Mouse (Mus musculus): Measurements from ENCODE around the gene Plcb3.
"Not testable (repeated sequence)": the region's sequence is repeated elsewhere in the genome, so short reads cannot be mapped to it uniquely, and the experiment has no call there.

The Plcb3 gene

DNA sequence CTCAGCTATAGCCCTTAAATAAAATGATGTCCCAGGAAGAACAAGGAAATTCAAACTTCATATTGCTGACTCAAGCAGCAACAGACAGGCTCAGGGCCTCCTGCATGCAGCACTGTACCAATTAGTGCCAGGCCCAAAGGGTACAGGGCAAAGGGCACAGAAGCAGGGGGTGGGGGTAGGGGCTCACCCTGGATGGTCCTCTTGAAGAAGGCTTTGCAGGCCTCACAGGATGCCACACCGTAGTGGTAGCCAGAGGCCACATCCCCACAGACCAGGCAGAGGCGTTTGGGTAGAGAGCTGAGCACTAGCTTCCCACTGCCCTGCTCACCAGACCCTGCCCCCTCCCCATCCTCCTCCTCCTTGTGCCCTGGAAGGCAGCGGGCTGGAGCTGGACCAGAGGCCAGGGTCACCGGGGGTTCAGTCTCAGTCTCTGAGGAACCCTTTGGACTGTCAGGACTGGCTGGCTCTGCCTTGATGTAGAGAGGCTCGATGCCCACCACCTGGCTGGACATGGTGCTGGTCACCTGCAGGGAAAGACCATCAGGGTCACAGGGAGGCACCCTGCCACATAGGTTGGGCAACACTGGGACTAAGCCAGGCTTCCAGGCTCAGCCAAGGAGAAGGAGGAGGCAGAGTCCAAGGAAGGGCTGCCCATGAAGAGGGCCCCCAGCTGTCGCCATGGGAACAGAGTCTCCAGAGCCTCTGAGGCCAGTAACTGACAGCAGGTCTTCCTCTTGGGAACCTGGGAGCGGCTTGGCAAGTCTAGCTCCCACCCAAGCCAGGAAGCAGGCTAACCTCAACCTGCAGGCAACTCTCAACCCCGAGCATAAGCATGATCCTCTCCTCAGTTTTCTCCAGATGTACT is 56.2 kb downstream of the Plcb3 start:
- no peak for DNase-seq (ENCODE audit: low spot score)

DNA sequence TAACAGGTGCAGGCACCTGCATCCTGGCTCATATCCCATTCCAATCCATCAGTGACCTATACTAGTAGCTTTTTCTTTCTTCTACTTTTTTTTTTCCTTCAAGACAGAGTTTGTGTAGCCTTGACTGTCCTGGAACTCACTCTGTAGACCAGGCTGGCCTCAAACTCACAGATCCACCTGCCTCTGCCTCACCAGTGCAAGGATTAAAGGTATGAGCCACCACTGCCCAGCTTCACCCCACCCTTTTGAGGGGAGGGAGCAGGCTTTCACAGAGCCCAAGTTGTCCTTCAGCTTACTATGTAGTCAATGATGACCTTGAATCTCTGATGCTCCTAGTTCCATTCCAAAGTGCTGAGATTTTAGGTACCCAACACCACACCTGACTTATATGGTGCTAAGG is 56.8 kb downstream of the Plcb3 start:
- DNase-seq (ENCODE audit: low spot score): no peak

DNA sequence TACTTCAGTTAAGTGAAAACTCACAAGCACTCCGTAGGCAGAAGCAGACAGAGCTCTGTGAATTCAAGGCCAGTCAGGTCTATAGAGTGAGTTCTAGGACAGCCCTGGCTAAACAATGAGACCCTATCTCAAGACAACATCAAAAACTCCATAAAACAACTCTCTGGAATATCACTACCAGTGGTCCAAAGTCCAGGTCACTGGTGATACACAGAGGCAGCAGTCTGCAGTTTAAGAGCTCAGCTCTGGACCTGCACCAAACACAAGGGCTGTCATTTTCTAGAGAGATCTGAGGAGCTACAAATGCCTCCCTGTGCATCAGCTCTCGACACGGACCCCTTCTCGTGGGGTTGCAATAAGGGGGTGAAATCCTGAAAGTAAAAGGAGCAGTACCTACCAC is 57.9 kb downstream of the Plcb3 start:
- no peak for DNase-seq (ENCODE audit: low spot score)

DNA sequence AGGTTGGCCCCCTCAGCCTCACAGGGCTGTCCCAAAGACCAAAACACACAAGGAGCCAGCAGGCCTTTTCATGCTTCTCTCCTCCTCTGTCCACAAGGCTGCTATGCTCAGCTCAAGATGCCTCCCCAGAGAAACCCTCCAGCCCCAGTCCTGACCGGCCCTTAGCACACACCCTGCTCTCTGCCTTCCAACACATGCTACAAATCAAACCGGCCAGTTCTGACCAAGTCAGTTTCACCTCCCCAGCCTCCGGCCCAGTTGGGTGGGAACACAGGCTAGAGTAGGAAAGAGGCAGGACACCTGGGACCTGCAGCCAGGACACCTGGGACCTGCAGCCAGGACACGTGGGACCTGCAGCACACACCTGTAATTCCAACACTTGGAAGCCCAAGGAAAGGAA is 59.8 kb downstream of the Plcb3 start:
- DNase-seq (ENCODE audit: low spot score): no peak

DNA sequence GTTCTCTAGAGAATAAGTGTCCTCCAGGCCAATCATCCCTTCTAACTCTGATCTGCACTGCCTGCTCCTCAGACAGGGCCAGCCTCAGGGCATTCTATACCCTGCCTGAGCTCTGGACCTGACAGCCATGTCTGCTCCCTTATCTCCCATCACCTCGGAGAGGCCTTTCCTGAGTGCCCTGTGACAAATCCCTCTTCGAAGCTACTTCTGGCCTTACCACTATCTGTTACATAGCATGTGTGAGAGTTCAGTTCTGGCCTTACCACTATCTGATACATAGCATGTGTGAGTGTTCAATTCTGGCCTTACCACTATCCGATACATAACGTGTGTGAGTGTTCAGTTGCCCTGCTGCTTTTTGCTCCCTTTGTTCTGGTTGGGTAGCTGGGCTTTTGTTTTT is 61.0 kb downstream of the Plcb3 start:
- DNase-seq (ENCODE audit: low spot score): no peak

DNA sequence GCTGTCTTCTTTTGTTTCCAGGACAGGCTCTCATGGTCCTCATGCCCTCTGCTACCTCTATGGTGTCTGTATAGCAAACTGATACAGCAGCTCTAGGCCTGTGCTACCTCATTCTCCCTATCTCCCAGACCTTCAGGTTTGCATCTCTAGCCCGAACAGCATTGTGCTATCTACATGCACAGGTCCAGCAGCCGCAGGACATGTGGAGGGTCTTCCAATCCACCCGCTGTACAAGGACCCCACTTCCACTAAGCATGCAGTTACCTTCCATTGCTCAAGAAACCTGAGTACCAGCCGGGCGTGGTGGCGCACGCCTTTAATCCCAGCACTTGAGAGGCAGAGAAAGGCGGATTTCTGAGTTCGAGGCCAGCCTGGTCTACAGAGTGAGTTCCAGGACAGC is 61.7 kb downstream of the Plcb3 start:
- no peak for DNase-seq (ENCODE audit: low spot score)

DNA sequence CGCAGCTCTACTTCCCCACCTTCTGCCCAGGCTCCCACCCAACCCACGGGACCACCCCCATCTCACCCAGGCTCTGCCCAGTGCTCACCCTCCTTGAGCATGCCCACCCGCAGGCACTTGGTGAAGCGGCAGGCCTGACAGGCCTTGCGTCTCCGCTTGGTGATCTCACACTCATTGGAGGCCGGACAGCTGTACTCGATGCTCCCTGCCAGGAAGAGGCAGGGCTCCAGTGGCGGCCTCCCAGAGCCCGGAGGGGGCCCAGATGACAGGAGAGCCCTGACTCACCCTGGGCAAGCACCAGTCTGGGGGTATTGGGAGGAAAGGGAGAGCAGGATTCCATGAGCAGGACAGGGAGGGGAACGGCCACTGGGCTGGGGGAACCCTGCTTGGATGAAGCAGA is 62.3 kb downstream of the Plcb3 start:
- no peak for DNase-seq (ENCODE audit: low spot score)

DNA sequence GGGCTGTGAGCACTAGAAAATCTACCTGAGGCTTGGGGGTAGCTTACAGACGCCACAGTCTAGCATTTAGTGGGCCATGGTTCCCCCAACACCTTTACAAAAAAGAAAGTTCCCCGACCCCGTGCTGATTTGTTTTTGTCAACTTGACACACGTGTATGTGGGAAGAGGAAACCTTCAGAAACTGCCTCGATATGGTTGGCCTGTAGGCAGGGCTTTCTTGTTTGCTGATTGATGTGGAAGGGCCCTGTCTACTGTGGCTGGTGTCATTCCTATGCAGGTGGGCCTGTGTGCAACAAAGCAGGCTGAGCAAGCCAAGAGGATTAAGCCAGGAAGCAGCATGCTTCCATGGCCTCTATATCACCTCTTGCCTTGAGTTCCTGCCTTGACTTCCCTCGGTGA is 63.2 kb downstream of the Plcb3 start:
- no peak for DNase-seq (ENCODE audit: low spot score)

DNA sequence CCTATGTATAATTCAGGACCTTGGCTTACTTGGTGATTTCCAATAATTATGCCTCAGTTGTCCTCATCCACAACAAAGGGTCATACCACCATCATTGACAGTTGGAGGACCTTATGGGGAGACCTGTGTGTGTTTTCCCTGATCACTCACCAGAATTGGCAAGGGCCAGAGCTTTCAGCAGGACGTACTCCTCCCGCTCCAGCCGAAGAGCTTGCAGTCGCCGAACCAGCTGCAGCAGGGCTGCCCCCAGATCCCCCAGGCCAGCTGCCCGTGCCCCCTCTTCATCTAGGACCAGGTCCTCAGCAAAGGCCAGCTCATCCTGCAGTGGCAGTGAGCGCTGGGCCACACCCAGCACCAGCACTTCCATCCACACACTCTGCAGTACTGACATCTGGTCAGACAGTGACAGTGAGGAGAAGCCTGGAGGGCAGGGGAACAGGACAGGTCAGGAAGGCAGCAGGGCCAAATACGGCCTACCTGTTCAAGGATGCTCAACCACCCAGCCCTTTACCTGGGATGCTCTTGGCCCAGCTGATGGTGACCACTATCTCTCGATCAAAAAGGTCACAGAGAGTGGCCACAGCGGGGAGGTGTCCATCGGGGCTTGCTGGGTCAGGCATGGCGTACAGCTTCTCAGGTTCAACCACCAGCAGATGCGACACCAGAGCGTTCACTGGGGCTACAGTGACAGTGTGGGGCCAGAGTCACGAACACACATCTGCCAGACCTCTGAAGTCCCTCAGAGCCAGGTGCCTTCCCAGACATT is 63.9 kb downstream of the Plcb3 start:
- no peak for DNase-seq (ENCODE audit: low spot score)

DNA sequence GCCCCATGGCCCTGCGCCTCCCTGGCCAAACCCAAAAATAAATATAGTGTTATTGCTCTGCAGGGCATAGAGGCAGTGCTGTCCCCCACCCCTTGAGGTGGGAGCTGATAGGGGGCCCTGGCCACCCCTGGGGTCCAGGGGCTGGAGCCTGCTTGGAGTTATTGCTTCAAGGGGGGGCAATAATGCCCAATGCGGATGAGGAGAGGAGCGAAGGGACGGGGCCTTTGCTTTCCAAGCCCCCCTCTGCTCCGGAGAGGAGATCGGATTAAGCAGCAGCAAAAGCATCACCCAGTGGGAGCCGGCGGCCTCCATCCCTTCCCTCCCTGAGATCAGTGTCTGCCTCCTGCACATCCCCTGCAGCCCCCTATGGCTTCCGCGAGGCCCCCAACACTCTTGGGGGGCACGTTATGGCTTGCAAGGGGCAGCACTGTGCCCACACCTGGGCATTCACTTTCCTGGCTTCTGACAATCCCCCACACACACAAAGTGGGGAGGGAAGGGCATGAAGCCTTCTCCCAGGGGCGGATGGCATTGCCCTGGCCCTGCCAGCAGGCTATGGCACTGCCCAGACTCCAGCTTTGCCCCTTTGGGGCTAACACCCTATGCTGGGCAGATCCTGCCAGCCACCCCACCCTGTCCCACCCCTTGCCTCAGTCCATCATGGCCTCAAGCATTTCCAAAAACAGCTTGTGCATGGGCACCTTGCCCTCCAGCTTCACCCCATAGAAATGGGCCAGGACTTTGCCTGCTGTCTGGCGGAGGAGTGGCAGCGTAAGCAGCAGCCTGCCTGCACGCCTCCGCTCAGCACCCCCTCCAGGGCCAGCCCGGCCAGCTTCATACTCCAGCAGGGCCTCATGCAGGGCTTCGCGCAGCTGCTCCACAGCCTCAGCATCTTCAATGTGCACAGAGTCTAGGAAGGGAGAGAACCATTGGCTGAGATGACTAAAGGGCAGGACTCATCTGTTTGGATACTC is 64.9 kb downstream of the Plcb3 start:
- no peak for DNase-seq (ENCODE audit: low spot score)

DNA sequence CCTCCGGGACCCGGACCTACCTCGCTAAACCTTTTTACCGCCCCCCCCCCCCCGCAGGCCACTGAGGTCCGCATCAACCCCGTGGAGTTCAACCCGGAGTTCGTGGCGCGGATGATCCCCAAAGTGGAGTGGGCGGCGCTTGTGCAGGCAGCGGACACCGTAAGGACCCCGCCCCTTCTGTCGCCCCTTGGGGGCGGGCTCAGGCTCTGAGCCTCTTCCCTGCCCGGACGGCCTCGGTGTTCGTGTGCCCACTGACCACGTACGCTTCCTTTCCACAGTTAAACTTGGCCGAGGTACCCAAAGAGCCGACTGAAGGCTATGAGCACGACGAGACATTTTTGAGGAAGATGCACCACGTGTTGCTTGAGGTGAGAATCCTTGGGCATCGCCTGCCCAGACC is 66.0 kb downstream of the Plcb3 start:
- not testable (repeated sequence) for DNase-seq (ENCODE audit: low spot score)

DNA sequence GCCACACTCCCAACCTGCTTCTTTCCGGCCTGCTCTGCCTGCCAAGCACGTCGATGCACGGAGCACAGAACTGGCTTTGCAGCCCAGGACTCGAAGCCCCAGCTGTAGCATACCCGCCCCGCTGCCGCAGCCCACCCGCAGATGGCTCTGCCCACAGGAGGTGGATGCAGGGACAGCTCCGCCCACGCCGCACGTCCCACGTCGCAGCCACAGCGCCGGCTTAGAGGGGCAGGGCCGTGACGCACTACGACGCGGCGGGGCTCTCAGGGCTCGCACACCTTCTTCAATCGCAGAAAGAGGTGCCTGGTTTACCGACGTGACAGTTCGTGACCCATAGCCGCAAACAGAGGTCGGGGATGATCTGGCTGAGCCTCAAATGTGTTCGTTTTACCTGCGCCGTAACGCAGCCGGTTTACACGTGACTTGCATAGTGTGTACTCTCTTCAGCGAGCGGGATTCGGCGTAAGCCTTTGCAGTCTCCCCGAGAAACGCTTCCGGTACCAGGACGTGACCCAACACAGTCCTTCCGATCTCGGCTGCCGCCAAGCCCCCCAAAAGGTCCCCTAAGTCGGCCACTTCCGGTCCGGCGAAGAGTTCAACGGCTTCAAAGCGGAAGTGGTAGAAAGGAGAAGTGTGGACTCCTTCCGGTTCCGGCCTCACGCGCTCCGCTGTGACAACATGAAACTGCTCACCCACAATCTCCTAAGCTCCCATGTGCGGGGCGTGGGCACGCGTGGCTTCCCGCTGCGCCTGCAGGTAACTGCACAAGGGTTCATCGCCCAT is 66.6 kb downstream of the Plcb3 start, which contains the start of the genes Trmt112 and Prdx5:
Trmt112 (plus strand) TSS at position 192 of the 783 bp plus-strand sequence.
Prdx5 (minus strand) TSS at position 600 of the 783 bp plus-strand sequence.
- peak; percentile 82 for DNase-seq (ENCODE audit: low spot score)

DNA sequence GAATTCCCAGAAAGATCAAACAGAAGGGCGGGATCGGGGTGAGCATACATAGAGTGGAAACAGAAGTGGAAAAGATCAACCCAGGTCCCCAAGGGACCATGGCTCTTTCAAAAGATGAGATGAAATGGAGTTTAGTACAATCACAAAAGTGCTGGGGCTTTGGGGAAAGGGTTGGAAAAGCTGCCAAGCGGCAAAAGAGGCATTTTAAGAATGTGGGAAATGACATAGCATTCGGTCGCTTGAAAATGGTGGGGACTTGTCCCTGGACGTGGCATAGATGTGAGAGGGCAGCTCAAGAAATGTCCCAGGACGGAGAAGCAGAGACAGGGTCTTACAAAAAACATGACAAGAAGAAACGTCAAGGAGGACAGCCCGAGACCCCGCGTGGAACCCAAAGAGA is 67.2 kb downstream of the Plcb3 start:
- no peak for DNase-seq (ENCODE audit: low spot score)

DNA sequence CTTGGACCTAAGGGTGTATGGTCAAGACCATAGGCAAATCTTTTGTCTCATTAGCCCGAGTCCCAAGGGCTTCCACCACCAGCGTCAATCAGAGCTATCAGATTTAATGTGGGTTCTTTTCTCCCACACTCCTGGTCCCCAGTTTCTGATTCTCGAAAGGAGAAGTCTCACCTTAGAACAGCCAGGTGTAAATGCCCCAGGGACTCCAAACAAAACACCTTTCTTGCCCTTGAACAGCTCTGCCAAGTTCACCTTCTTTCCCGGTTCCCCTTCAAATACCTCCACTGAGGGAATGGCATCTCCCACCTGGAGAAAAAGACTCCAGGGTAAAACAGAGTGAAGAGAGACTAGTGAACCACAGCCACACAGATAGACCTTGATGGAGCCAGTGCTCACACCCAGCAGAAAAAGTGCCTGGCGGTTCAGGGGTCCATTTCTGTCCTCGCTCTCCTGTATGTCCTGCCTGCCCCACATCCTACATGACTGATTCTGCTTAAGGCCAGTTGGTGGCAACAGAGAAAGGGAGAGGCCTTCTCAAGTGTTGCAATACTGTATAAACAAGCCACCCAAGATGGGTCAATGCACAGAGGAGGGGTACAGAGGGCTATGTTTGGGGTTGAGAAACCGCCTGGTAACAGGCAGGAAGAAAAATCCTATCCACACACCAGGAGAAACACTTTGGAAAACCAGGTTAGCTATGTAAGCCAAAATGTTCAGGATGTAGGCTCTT is 68.3 kb downstream of the Plcb3 start:
- DNase-seq (ENCODE audit: low spot score): no peak

DNA sequence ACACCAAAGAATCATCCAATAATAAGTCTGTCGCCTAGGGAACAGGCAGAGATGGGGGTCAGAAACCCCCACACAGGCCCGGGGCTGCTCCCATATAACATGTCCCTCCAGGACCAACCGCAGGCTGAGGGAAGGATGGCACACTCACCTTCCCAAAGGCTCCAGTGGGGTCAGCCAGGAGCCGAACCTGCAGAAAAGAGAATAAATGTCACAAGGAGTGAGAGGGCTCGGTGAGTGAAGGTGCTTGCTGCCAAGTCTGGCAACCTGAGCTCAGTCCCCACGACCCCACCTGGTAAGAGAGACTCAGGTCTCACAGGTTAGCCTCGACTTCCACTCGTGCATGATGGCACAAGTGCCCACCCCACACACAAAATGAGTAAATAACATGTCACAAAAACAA is 69.2 kb downstream of the Plcb3 start:
- DNase-seq (ENCODE audit: low spot score): no peak

DNA sequence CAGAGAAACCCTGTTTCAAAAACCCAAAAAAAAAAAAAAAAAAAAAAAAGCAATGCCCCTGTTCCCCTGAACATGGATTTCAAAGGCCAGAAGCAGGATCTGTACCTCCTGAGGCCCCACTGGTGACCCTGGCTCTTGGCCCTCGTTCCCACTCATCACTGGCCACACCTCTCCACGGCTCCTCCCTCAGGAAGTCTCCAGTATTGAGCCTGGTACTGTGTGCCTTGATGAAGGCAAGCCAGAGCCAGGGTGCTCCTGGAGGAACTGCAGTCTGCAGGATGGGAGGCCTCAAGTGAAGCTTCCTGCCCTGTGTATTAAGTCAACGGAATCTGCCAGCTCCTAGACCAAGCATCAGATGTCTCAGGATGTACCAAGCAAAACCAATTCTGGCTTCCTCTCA is 70.1 kb downstream of the Plcb3 start:
- no peak for DNase-seq (ENCODE audit: low spot score)

DNA sequence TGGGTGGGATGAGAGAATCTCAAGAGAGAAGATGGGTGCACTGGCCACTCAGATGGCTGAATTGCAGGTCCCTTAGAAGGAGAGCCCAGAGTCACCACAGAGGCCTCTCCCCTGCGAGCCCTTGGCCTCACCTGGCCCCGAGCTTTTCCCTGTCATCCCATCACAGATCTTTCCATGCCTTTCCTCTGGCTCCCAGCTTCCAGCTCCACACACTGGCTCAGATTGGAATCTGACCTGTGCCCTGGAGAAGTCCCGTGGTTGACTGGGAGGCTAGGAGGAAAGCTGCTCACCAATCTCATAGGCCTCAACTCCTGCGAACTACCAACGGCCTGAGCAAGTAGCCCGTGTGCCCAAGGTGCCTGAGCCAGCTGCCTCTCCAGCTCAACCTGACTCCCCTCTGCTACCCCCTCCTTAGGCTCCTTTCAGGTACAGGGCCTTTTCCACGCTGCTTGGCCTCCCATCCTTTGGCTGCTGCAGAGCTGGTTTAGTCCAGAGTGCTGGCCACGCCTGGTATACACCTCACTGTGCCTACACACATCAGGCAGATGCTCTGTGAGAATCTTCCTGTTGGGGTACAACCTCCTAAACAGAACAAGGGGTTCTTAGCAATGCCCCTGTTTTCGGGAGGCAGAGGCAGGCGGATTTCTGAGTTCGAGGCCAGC is 70.6 kb downstream of the Plcb3 start:
- no peak for DNase-seq (ENCODE audit: low spot score)

DNA sequence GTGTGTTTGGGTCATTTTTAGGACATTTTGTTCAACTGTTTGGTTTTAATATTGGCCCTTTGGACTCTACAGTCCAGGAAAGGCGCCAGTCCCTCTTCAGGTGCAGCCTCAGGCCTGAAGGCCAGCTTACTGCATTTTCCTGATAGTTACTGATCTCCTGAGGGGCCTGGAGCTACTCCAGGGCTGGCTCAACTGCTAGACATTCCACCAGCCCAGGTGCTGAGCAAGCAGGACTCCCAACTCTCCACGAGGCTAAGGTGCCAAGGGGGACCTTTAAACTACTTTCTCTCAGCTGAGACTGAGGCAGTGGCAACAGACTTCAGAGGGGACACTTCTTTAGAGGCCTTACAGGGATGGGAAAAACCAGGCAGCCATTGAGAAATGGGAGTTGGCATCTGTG is 71.4 kb downstream of the Plcb3 start:
- DNase-seq (ENCODE audit: low spot score): no peak

DNA sequence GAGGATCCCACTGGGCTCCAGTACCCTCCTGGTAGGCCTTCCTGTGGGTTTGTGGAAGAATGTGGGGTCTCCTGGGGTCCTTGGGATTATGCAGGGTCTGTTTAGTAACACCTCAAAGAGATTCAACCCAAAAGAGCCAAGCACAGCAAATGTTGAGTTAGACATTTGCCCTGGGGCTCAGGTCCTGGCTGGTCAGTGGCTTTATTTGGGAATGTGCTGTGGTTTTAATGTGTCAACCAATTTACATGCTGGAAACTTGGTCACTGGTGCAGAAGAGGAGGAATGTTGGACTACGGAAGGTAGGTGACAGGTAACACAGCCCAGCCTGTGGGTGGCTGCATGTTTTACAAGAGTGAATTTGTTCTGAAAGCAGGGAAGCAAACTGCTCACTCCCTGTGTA is 73.2 kb downstream of the Plcb3 start:
- DNase-seq (ENCODE audit: low spot score): no peak

All from layer of hippocampus, adult 9-10 months (tissue).